Comparison of ENCODE assay signal across 9 mouse cellular contexts in genomic region chr2:104367836-104368298, GRCm38 (mm10). TPM values are rescaled to one million over a fixed set of nuclear protein-coding genes. Genes with fewer than 3 reads are reported as not detected.
DNase-seq lines count a peak whose midpoint lies in the region; ATAC-seq lines count a peak whose summit lies in the region.
"Had no signal": no experiment of that assay in that cellular context is flagged by ENCODE, and none has a peak within 500 bp of the region (broad histone marks: within the 10 kb centered on the region; RNA-seq: fewer than 3 reads in every experiment).

No protein-coding gene starts in this region.

- no peak overlapping the region for H3K4me2 ChIP-seq in hindbrain, embryonic 11.5 days (replicated peaks; ENCODE audit: low read depth, low read length)
- H3K4me2 ChIP-seq in midbrain, embryonic 15.5 days: no peak overlapping the region
- H3K4me2 ChIP-seq: limb, embryonic 15.5 days had no signal

- no peaks in the 10 kb centered on the region for H3K27me3 ChIP-seq in hindbrain, embryonic 11.5 days (ENCODE audit: control insufficient read depth, insufficient read depth, low read length)
- no peaks in the 10 kb centered on the region for H3K27me3 ChIP-seq in midbrain, embryonic 15.5 days (replicated peaks)
- H3K27me3 ChIP-seq: limb, embryonic 15.5 days had no signal

- no peak overlapping the region for H3K27ac ChIP-seq in hindbrain, embryonic 11.5 days (ENCODE audit: low read depth, low read length)
- peak overlapping the region; percentile 74 for H3K27ac ChIP-seq in midbrain, embryonic 15.5 days
- H3K27ac ChIP-seq: limb, embryonic 15.5 days had no signal

- H3K9me3 ChIP-seq in hindbrain, embryonic 11.5 days (ENCODE audit: control insufficient read depth, low read length): no peaks in the 10 kb centered on the region
- H3K9me3 ChIP-seq in midbrain, embryonic 15.5 days: no peaks in the 10 kb centered on the region
- H3K9me3 ChIP-seq: limb, embryonic 15.5 days had no signal

- H3K4me3 ChIP-seq in hindbrain, embryonic 11.5 days (ENCODE audit: low read depth, low read length): no peak overlapping the region
- H3K4me3 ChIP-seq in midbrain, embryonic 15.5 days: no peak overlapping the region
- H3K4me3 ChIP-seq: limb, embryonic 15.5 days had no signal

- ATAC-seq in frontal cortex, adult (ENCODE audit: low TSS enrichment): peak; percentile 80
- ATAC-seq in hindbrain, embryonic 11.5 days (ENCODE audit: low FRiP score): peak; percentile 90
- peak; percentile 90 for ATAC-seq in midbrain, embryonic 15.5 days (replicated peaks)

- DNase-seq in frontal cortex, postnatal 25 days (ENCODE audit: low spot score in 2 of 2): no peak
- peak; percentile 82 for DNase-seq in cerebellum, adult 9-10 months
- peak; percentile 60 for DNase-seq in hindbrain, embryonic 11.5 days (ENCODE audit: low spot score)
- DNase-seq in T-cell, adult 2 months (ENCODE audit: low spot score): no peak
- no peak for DNase-seq in spleen, postnatal 14 days (ENCODE audit: low spot score in 2 of 2)
- DNase-seq in yolk sac, embryonic 10.5 days (ENCODE audit: low spot score): no peak

- no peaks in the 10 kb centered on the region for H3K36me3 ChIP-seq in hindbrain, embryonic 11.5 days (ENCODE audit: control insufficient read depth, insufficient read depth, low read length)
- H3K36me3 ChIP-seq in midbrain, embryonic 15.5 days (replicated peaks): no peaks in the 10 kb centered on the region
- H3K36me3 ChIP-seq: limb, embryonic 15.5 days had no signal

- H3K9ac ChIP-seq in hindbrain, embryonic 11.5 days (ENCODE audit: low read depth, low read length): no peak overlapping the region
- H3K9ac ChIP-seq in midbrain, embryonic 15.5 days: no peak overlapping the region
- H3K9ac ChIP-seq: limb, embryonic 15.5 days had no signal

- H3K4me1 ChIP-seq in hindbrain, embryonic 11.5 days (replicated peaks; ENCODE audit: control insufficient read depth, insufficient read depth, low read length): no peaks in the 10 kb centered on the region
- peaks cover 11% of the 10 kb centered on the region for H3K4me1 ChIP-seq in midbrain, embryonic 15.5 days
- H3K4me1 ChIP-seq: limb, embryonic 15.5 days had no signal

- WGBS in hindbrain, embryonic 11.5 days: 22% methylated on average over 6 of the region's 6 CpGs
- 11% methylated on average over 6 of the region's 6 CpGs for WGBS in midbrain, embryonic 15.5 days

RNA-seq across cellular contexts. Expression of gene D430041D05Rik, which starts 42.9 kb away (rescaled TPM):
- 2.7 and 3.6 TPM in 2 replicates for polyA plus RNA-seq in hindbrain, embryonic 11.5 days (2014; fragmentation: Nextera tagmentation; extraction: Ambion mirVana)
- 10.6 and 11.4 TPM in 2 replicates for polyA plus RNA-seq in midbrain, embryonic 15.5 days (2015; fragmentation: Nextera tagmentation; extraction: Ambion mirVana)

Comparison
In these comparisons a context has a peak if more than half of its experiments do, and no peak if none do; other contexts are left out.
1. DNase-seq: peak in cerebellum, adult 9-10 months (single experiment) and hindbrain, embryonic 11.5 days (single experiment); none in frontal cortex, postnatal 25 days (0 of 2), T-cell, adult 2 months (single experiment), spleen, postnatal 14 days (0 of 2) and yolk sac, embryonic 10.5 days (single experiment).
2. Peak in every context shown above with its lines, with median percentiles within 50 percentile points of each other: ATAC-seq.